Mouse (Mus musculus) liver, embryonic 14.5 days (tissue): ENCODE results near the gene Cd52. TPM values are rescaled to one million over a fixed set of nuclear protein-coding genes. Genes with fewer than 3 reads are reported as not detected.

Experiments
- ATAC-seq: fragments of 200-750 bp; cut with Nextera tagmentation; 2 replicates; pipeline ENCODE4 v1.8.0; 2017; ENCODE audit warnings: moderate number of reproducible peaks, mild to moderate bottlenecking, moderate library complexity; ENCODE audit not compliant: insufficient read depth
- DNase-seq, 3 experiments: peaks; one replicate each; pipeline ENCODE4 v3.0.0-alpha.2; 2012 to 2013; ENCODE audit warnings: low read depth in 3 of 3, low spot score in 3 of 3
- H3K27ac ChIP-seq: fragments of 300-500 bp; sonication (generic); 2 replicates; pipeline ENCODE4 v1.5.1; 2014; ENCODE audit warnings: moderate library complexity, mild to moderate bottlenecking, control low read depth, inconsistent platforms
- H3K27me3 ChIP-seq: fragments of 300-500 bp; sonication (generic); 2 replicates; pipeline ENCODE4 v1.6.1; 2014; ENCODE audit warnings: mild to moderate bottlenecking, low read length, moderate library complexity; ENCODE audit not compliant: control insufficient read depth, insufficient read depth
- H3K36me3 ChIP-seq: fragments of 300-500 bp; sonication (generic); replicated peaks from 2 replicates; pipeline ENCODE4 v1.6.1; 2014; ENCODE audit warnings: low read depth; ENCODE audit not compliant: control insufficient read depth, insufficient read depth
- H3K4me1 ChIP-seq, 2 experiments: fragments of 200-500 bp in 1 of 2; fragments of 300-500 bp in 1 of 2; sonication (generic) in 1 of 2; replicated peaks; 2 replicates each; pipeline ENCODE4 v1.6.1; 2012 to 2014; ENCODE audit warnings: antibody characterized with exemption in 1 of 2, inconsistent platforms in 1 of 2, low read length in 1 of 2; ENCODE audit not compliant: control insufficient read depth in 2 of 2, insufficient read depth in 2 of 2
- H3K4me2 ChIP-seq: fragments of 300-500 bp; sonication (generic); 2 replicates; pipeline ENCODE4 v1.6.1; 2014; ENCODE audit warnings: low read depth, mild to moderate bottlenecking, control low read depth, moderate library complexity
- H3K4me3 ChIP-seq, 2 experiments: fragments of 200-500 bp in 1 of 2; fragments of 300-500 bp in 1 of 2; sonication (generic) in 1 of 2; 2 replicates each; pipeline ENCODE4 v1.5.1; 2012 to 2014; ENCODE audit warnings: low read depth in 2 of 2, low read length in 2 of 2, mild to moderate bottlenecking in 2 of 2, control low read depth in 1 of 2, inconsistent platforms in 1 of 2, moderate library complexity in 1 of 2; ENCODE audit not compliant: insufficient read depth in 1 of 2
- H3K9ac ChIP-seq: fragments of 300-500 bp; sonication (generic); replicated peaks from 2 replicates; pipeline ENCODE4 v1.6.1; 2014; ENCODE audit warnings: mild to moderate bottlenecking, control low read depth, moderate library complexity
- H3K9me3 ChIP-seq: fragments of 300-500 bp; sonication (generic); 2 replicates; pipeline ENCODE4 v1.6.1; 2016; ENCODE audit warnings: low read length, mixed read lengths; ENCODE audit not compliant: control insufficient read depth
- CTCF ChIP-seq: IDR thresholded peaks from 2 replicates; pipeline ENCODE4 v1.5.1; 2016; ENCODE audit warnings: antibody characterized with exemption, low read depth, control low read depth
- EP300 ChIP-seq: IDR thresholded peaks from 2 replicates; pipeline ENCODE4 v1.6.1; 2016; ENCODE audit warnings: antibody characterized with exemption, low read depth
- WGBS: fragments of 180-500 bp; shearing (Covaris S2); extraction: QIAGEN DNeasy Blood & Tissue Kit; methylation state at CpG from one replicate; pipeline ENCODE4 v1.1.7; 2014; ENCODE audit not compliant: insufficient replicate concordance; 5-methylcytosine and 5-hydroxymethylcytosine counted together
- polyA plus RNA-seq, 2 experiments: library from polyadenylated mRNA; depleted of rRNA in 1 of 2; stranded (reverse) in 1 of 2; unstranded in 1 of 2; fragments of >200 nt; fragmentation: Nextera tagmentation in 1 of 2; extraction: Ambion mirVana in 1 of 2; gene quantifications; 2 replicates each; pipeline versions ENCODE4 v1.2.1 to v1.2.3; 2012 to 2014

The Cd52 gene
- polyA plus RNA-seq, 2 experiments = 17.1 to 36.7 TPM

- no peaks in the 10 kb centered on the region for H3K4me1 ChIP-seq
- 53% methylated on average over 6 of the region's 6 CpGs for WGBS
- H3K36me3 ChIP-seq = no peaks in the 10 kb centered on the region
- no peaks in the 10 kb centered on the region for H3K9me3 ChIP-seq
- DNase-seq (no peak), ATAC-seq (0 out of 2 replicates have a peak, but pooled peaks have one; percentile 21)
- no peak overlapping the region for H3K4me3 ChIP-seq
- H3K27ac ChIP-seq = no peak overlapping the region
- no peak for TF ChIP-seq EP300
- peak; percentile 95 for TF ChIP-seq CTCF
- H3K27me3 ChIP-seq = no peaks in the 10 kb centered on the region
- H3K9ac ChIP-seq = no peak overlapping the region
- H3K4me2 ChIP-seq = no peak overlapping the region
These were observed 2.2 kb downstream of the Cd52 start for GRCm38 (mm10) chr4:134092382-134093288.

GRCm38 (mm10) chr4:134091225-134091529 is 3.7 kb downstream of the Cd52 start:
- Histone ChIP-seq H3K4me1 (no peaks in the 10 kb centered on the region; a peak in 1 of 4 replicates), H3K9me3 (no peaks in the 10 kb centered on the region), H3K4me2 (no peak overlapping the region), H3K36me3 (no peaks in the 10 kb centered on the region), H3K9ac (no peak overlapping the region), H3K4me3 (no peak overlapping the region), H3K27ac (no peak overlapping the region), H3K27me3 (no peaks in the 10 kb centered on the region)
- TF ChIP-seq EP300 (no peak), CTCF (no peak)
- WGBS = 65% methylated on average over 6 of the region's 6 CpGs
- DNase-seq (no peak), ATAC-seq (no peak)

- DNase-seq (no peak), ATAC-seq (no peak)
These were observed 4.2 kb downstream of the Cd52 start for GRCm38 (mm10) chr4:134090521-134091224.

GRCm38 (mm10) chr4:134089029-134089428 is 5.9 kb downstream of the Cd52 start:
- WGBS = 73% methylated on average over 9 of the region's 9 CpGs
- ATAC-seq (peak; percentile 15; the same call in 1 of the 2 replicates), DNase-seq (no peak)
- Histone ChIP-seq H3K4me1 (no peaks in the 10 kb centered on the region; a peak in 1 of 4 replicates), H3K36me3 (no peaks in the 10 kb centered on the region), H3K27ac (no peak overlapping the region), H3K4me2 (no peak overlapping the region), H3K4me3 (no peak overlapping the region), H3K9ac (no peak overlapping the region), H3K27me3 (no peaks in the 10 kb centered on the region), H3K9me3 (no peaks in the 10 kb centered on the region)
- TF ChIP-seq EP300 = no peak
- TF ChIP-seq CTCF = no peak

More at GRCm38 (mm10) chr4:134090521-134091224, 4.2 kb downstream of the Cd52 start:
- H3K27me3 ChIP-seq = no peaks in the 10 kb centered on the region
- H3K9ac ChIP-seq = no peak overlapping the region
- WGBS = 72% methylated on average over 16 of the region's 16 CpGs
- no peak overlapping the region for H3K27ac ChIP-seq
- TF ChIP-seq EP300 = no peak
- no peak for TF ChIP-seq CTCF
- no peaks in the 10 kb centered on the region for H3K36me3 ChIP-seq
- no peaks in the 10 kb centered on the region; a peak in 1 of 4 replicates for H3K4me1 ChIP-seq
- no peaks in the 10 kb centered on the region for H3K9me3 ChIP-seq
- H3K4me2 ChIP-seq = no peak overlapping the region
- H3K4me3 ChIP-seq = no peak overlapping the region

GRCm38 (mm10) chr4:134087412-134087811 is 7.5 kb downstream of the Cd52 start:
- TF ChIP-seq EP300 = no peak
- TF ChIP-seq CTCF = peak; percentile 89
- 18% methylated on average over 7 of the region's 7 CpGs for WGBS
- Histone ChIP-seq H3K4me3 (no peak overlapping the region), H3K4me2 (no peak overlapping the region), H3K4me1 (peaks cover 0 to 1% of the 10 kb centered on the region in 2 experiments; a peak in 3 of 4 replicates), H3K9me3 (no peaks in the 10 kb centered on the region), H3K27me3 (no peaks in the 10 kb centered on the region), H3K36me3 (no peaks in the 10 kb centered on the region), H3K9ac (no peak overlapping the region), H3K27ac (no peak overlapping the region)
- ATAC-seq (peak; percentile 35; the same call in 1 of the 2 replicates), DNase-seq (no peak)
